ENCODE assay signal across 9 mouse cellular contexts in genomic region chr11:61640585-61640984, GRCm38 (mm10). TPM values are rescaled to one million over a fixed set of nuclear protein-coding genes. Genes with fewer than 3 reads are reported as not detected.
A peak's percentile ranks its signal among the peaks of the same experiment; 100 is the strongest.
DNase-seq lines count a peak whose midpoint lies in the region; ATAC-seq and TF ChIP-seq lines count a peak whose summit lies in the region.
"Not testable (repeated sequence)": the region's sequence is repeated elsewhere in the genome, so short reads cannot be mapped to it uniquely, and the experiment has no call there.
"Had no signal": no experiment of that assay in that cellular context is flagged by ENCODE, and none has a peak within 500 bp of the region (broad histone marks: within the 10 kb centered on the region; RNA-seq: fewer than 3 reads in every experiment).

No protein-coding gene starts in this region.

- not testable (repeated sequence) for H3K9me3 ChIP-seq in CH12.LX (replicated peaks; ENCODE audit: low read length); lung, embryonic 14.5 days (ENCODE audit: low read depth, low read length)

- in situ Hi-C loops in CH12.LX (cut with MboI; ENCODE audit: low pct_ligation_motif_present, low pct_unique_long_range_greater_than_20kb, low sequenced_read_pairs): loop anchor here (5.0 kb wide), 1 partner anchor 528 kb away; no protein-coding TSS in a partner anchor

- ATAC-seq in lung, embryonic 14.5 days (ENCODE audit: insufficient read depth): not testable (repeated sequence)

- H3K36me3 ChIP-seq in CH12.LX (replicated peaks in 1 of 2; ENCODE audit: control insufficient read depth in 1 of 2, insufficient read depth in 1 of 2, low read length in 1 of 2); lung, embryonic 14.5 days (ENCODE audit: insufficient read depth): not testable (repeated sequence)

- not testable (repeated sequence) for H3K4me3 ChIP-seq in CH12.LX (replicated peaks in 1 of 3; ENCODE audit: low read depth in 2 of 3, low read length in 2 of 3, poor library complexity in 1 of 3); lung, embryonic 14.5 days (ENCODE audit: low read depth, low read length)

- WGBS in lung, embryonic 14.5 days: 47% methylated on average over 9 of the region's 9 CpGs

- not testable (repeated sequence) for H3K79me2 ChIP-seq in CH12.LX (replicated peaks; ENCODE audit: control insufficient read depth, extremely low read depth, insufficient read depth, poor library complexity, severe bottlenecking)

- peak; percentile 53 for DNase-seq in CD4-positive, CD25-positive, alpha-beta regulatory T cell, adult 2 months (ENCODE audit: low read depth, low spot score)
- not testable (repeated sequence) for DNase-seq in CH12.LX (ENCODE audit: extremely low read depth)
- peak; percentile 53 for DNase-seq in MN1 (ENCODE audit: low spot score)
- peak; percentile 59 for DNase-seq in induced T-regulatory cell, adult 2 months (ENCODE audit: low read depth)
- peak; percentile 14 for DNase-seq in lung, embryonic 14.5 days
- DNase-seq in testis, postnatal 10 days (ENCODE audit: low spot score): peak; percentile 51

- TF ChIP-seq EP300 in CH12.LX (IDR thresholded peaks at IDR 0.05; ENCODE audit: low read length): not testable (repeated sequence)

- H3K9ac ChIP-seq in CH12.LX (ENCODE audit: insufficient read depth, low read depth); lung, embryonic 14.5 days: not testable (repeated sequence)

- TF ChIP-seq RAD21 in CH12.LX (IDR thresholded peaks at IDR 0.05; ENCODE audit: low read depth, low read length): not testable (repeated sequence)

- H3K27ac ChIP-seq in CH12.LX (ENCODE audit: insufficient read depth, low read depth): peak overlapping the region; percentile 20; the same call in 1 of the 2 replicates
- not testable (repeated sequence) for H3K27ac ChIP-seq in lung, embryonic 14.5 days (ENCODE audit: low read depth)

- dilution Hi-C loops in CH12.LX (cut with MboI; ENCODE audit: extremely low pct_ligation_motif_present, extremely low pct_unique_long_range_greater_than_20kb, low sequenced_read_pairs): not testable (repeated sequence)

- not testable (repeated sequence) for TF ChIP-seq POLR2A in CH12.LX (IDR thresholded peaks at IDR 0.05; ENCODE audit: low read depth, low read length)

- peaks cover 39 to 83% of the 10 kb centered on the region in 2 experiments for H3K4me1 ChIP-seq in CH12.LX (ENCODE audit: control insufficient read depth in 1 of 2, insufficient read depth in 2 of 2)
- H3K4me1 ChIP-seq in lung, embryonic 14.5 days (ENCODE audit: insufficient read depth): not testable (repeated sequence)

- TF ChIP-seq CTCF in CH12.LX (conservative IDR thresholded peaks at IDR 0.05 in 1 of 2, IDR thresholded peaks at IDR 0.05 in 1 of 2; ENCODE audit: low read depth in 2 of 2, low read length in 2 of 2); lung, embryonic 14.5 days (IDR thresholded peaks at IDR 0.05; ENCODE audit: low read depth): not testable (repeated sequence)

- not testable (repeated sequence) for H3K4me2 ChIP-seq in CH12.LX (ENCODE audit: insufficient read depth, low read depth, poor library complexity, severe bottlenecking); lung, embryonic 14.5 days

- not testable (repeated sequence) for H3K27me3 ChIP-seq in CH12.LX (replicated peaks); lung, embryonic 14.5 days (ENCODE audit: insufficient read depth, low read length)

RNA-seq across cellular contexts. Expression of gene Grap, which starts 12.5 kb away (rescaled TPM):
- total RNA-seq in CH12.LX (2012; rRNA removed) (379 and 412 TPM in 2 replicates), CH12.LX (2014; rRNA removed) (264 and 274 TPM in 2 replicates)
- 280 and 294 TPM in 2 replicates for polyA plus RNA-seq in CH12.LX (2012; ENCODE audit: insufficient read length, low read depth)
- polyA plus RNA-seq in lung, embryonic 14.5 days (2014; fragmentation: Nextera tagmentation; extraction: Ambion mirVana): 27.8 and 29.5 TPM in 2 replicates

RNA-seq across cellular contexts. Expression of gene Fam83g, which starts 43.3 kb away (rescaled TPM):
- total RNA-seq in CH12.LX (2012; rRNA removed): 50.4 and 63.7 TPM in 2 replicates
- total RNA-seq in CH12.LX (2014; rRNA removed): 17.2 and 19.2 TPM in 2 replicates
- 17.8 and 19.1 TPM in 2 replicates for polyA plus RNA-seq in CH12.LX (2012; ENCODE audit: insufficient read length, low read depth)
- 2.1 and 2.2 TPM in 2 replicates for polyA plus RNA-seq in lung, embryonic 14.5 days (2014; fragmentation: Nextera tagmentation; extraction: Ambion mirVana)
- polyA plus RNA-seq: C2C12, G1E, Patski had no signal
